Mouse (Mus musculus) splenic B cell, adult 2 months (primary cell): ENCODE measurements at regions not wholly inside any gene's neighbourhood (a gene's known extent, or its start where the extent isn't known, plus 50 kb on each side); places are given as distances from the start of the nearest gene placed in this dataset.

ENCODE experiments used
- DNase-seq: peaks from one replicate; pipeline ENCODE4 v3.0.0-alpha.2; 2011; ENCODE audit warnings: low read depth, low spot score
- H3K27me3 ChIP-seq: 2 replicates; pipeline ENCODE4 v1.6.1; 2012; ENCODE audit warnings: mild to moderate bottlenecking, low read length, moderate library complexity, mixed read lengths; ENCODE audit not compliant: control insufficient read depth, poor library complexity, insufficient read depth, severe bottlenecking
- H3K36me3 ChIP-seq: 2 replicates; pipeline ENCODE4 v1.6.1; 2012; ENCODE audit warnings: mild to moderate bottlenecking, low read length, moderate library complexity, mixed read lengths; ENCODE audit not compliant: control insufficient read depth, poor library complexity, insufficient read depth, severe bottlenecking

DNA sequence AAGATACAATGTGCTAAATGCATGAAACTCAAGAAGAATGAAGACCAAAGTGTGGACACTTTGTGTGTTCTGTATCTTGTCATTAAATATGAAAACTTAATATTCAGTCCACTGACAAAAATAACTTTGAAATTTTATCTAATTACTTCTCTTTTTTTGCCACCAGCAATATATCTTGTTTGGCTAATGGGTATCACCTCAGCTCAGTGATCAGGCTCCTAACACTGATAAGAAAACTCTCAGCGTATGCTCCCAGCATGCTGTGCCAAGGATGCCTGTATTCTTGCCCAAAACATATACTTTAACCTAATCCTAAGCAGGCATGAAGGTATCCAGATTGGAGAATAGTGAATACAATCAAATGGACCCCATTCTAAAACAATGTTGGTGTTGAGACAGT lies 53.3 kb upstream of the Ptpn12 start:
- Histone ChIP-seq H3K36me3 (no peaks in the 10 kb centered on the region), H3K27me3 (no peaks in the 10 kb centered on the region)
- no peak for DNase-seq

- DNase-seq = peak; percentile 16
- no peaks in the 10 kb centered on the region for H3K27me3 ChIP-seq
- no peaks in the 10 kb centered on the region for H3K36me3 ChIP-seq
Observed at GRCm38 (mm10) chr5:21113377-21113776, 57.7 kb upstream of the Ptpn12 start.

GRCm38 (mm10) chr5:21115552-21115951 lies 59.8 kb upstream of the Ptpn12 start:
- no peak for DNase-seq
- Histone ChIP-seq H3K27me3 (no peaks in the 10 kb centered on the region), H3K36me3 (no peaks in the 10 kb centered on the region)

DNA sequence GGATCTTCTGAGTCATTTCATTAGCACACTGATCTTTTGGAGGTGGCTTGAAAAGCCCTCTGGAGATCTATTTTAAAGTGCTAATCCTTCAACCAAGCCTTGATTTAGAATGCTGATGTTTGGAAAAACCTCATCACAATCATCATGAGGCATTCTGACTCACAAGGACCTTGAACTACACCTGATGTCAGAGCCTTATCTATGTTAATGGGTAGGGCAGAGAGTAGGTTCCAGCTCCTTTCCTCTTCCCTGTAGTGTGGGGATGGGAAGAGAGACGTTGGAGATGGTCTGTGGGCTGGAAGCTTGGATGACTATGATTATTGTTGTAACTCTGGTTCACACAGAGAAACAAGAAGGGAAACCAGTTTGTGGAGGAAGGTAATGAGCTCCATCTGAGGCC lies 63.0 kb upstream of the Gsap start:
- DNase-seq = no peak
- Histone ChIP-seq H3K36me3 (no peaks in the 10 kb centered on the region), H3K27me3 (no peaks in the 10 kb centered on the region)

- DNase-seq = no peak
- Histone ChIP-seq H3K27me3 (no peaks in the 10 kb centered on the region), H3K36me3 (no peaks in the 10 kb centered on the region)
Observed at GRCm38 (mm10) chr5:21125085-21125484, 61.0 kb upstream of the Gsap start.

DNA sequence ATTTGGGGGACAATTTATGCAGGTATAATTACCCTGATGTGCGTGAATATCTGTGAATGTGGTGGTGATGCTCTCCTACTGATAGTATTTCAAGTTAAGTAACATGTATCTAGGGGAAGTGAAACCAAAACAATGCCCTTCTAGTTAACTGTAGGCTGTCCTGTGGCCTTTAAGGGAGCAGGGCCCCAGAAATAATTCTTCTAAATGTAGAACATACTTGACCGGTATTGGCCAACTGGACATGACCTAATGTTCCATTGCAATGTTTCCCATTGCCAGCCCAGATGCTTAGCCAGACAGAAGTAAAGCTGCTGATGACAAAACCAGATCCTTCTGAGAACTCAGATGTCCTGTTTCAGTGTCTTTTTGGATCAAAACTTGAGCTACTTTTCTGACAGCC lies 54.9 kb upstream of the Gsap start:
- Histone ChIP-seq H3K36me3 (no peaks in the 10 kb centered on the region), H3K27me3 (no peaks in the 10 kb centered on the region)
- peak; percentile 80 for DNase-seq

DNA sequence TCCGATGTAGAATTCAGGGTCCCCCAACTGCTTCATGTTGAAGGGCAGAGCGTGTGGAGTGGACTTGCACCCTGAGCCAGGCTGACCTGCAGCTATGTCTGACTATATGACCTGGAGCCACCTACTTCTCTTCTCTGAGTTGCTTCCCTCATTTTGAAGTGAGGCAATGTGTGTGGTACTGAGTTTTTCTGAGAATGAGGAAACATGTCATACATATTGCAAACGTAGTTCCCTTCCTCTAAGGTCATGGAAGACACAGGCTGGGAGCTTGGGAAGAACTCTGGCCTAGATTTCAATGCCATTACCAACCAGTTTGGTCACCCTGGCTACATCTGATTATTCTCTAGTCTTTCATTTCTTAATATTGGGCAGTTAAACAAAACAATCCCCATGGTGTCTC lies 54.1 kb upstream of the Gsap start:
- H3K27me3 ChIP-seq = no peaks in the 10 kb centered on the region
- peak; percentile 18 for DNase-seq
- H3K36me3 ChIP-seq = no peaks in the 10 kb centered on the region

GRCm38 (mm10) chr5:21135476-21135875 lies 50.6 kb upstream of the Gsap start:
- no peaks in the 10 kb centered on the region for H3K36me3 ChIP-seq
- H3K27me3 ChIP-seq = no peaks in the 10 kb centered on the region
- no peak for DNase-seq

GRCm38 (mm10) chr5:21136081-21136480 lies 50.0 kb upstream of the Gsap start:
- Histone ChIP-seq H3K36me3 (no peaks in the 10 kb centered on the region), H3K27me3 (no peaks in the 10 kb centered on the region)
- no peak for DNase-seq
